Mouse (Mus musculus) E14TG2a.4 (cell line): ENCODE measurements around the gene Tsn.

ENCODE experiments used
- H3K27me3 ChIP-seq: 2 replicates; pipeline ENCODE4 v1.6.1; 2014; ENCODE audit warnings: low read length, control low read depth; ENCODE audit not compliant: insufficient read depth
- H3K36me3 ChIP-seq: 2 replicates; pipeline ENCODE4 v1.6.1; 2014; ENCODE audit warnings: low read length, control low read depth; ENCODE audit not compliant: insufficient read depth
- H3K4me1 ChIP-seq: replicated peaks from 2 replicates; pipeline ENCODE4 v1.6.1; 2014; ENCODE audit warnings: low read depth, low read length, control low read depth
- H3K4me3 ChIP-seq: replicated peaks from 2 replicates; pipeline ENCODE4 v1.5.1; 2014; ENCODE audit warnings: mild to moderate bottlenecking, low read length
- H3K9me3 ChIP-seq: 2 replicates; pipeline ENCODE4 v1.6.1; 2014; ENCODE audit warnings: low read length, control low read depth
- CTCF ChIP-seq: conservative IDR thresholded peaks from 2 replicates; pipeline ENCODE4 v1.5.1; 2014; ENCODE audit warnings: low read length
- NANOG ChIP-seq: IDR thresholded peaks from 2 replicates; pipeline ENCODE4 v1.6.1; 2014; ENCODE audit warnings: borderline replicate concordance, low read length, mixed read lengths
- POU5F1 ChIP-seq: IDR thresholded peaks from 2 replicates; pipeline ENCODE4 v1.6.1; 2014; ENCODE audit warnings: low read length, borderline replicate concordance

The Tsn gene

DNA sequence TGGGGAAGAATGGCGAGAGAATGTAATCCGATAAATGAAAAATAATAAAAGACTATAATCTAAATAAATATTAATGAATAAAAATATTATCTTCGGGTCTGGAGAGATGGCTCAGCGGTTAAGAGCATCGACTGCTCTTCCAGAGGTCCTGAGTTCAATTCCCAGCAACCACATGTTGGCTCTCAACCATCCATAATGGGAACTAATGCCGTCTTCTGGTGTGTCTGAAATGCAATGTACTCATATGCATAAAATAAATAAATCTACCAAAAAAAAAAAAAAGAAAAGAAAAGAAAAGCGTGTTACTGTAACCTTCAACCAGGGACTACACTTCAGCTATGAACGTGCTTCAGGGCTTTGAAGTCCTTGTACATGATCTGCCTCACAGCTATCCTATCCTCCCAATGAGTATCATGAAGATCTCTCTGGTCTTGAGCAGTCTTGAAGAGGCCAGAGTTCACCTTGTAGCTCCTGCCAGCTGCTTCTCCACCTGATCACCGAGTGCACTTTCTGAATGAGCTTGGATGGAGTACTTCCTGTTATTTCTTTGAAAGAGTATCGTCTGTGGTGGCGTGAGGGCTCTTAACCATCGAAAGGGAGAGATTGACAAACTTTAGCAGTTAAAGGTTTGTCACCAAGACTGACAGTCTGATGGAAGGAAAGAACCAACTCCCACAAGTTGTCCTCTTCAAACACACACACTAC, at the start of gene Tsn:
Gene Tsn (minus strand): TSS at position 118 of the 705 bp plus-strand sequence.
- H3K36me3 ChIP-seq, result peaks cover 17% of the 10 kb centered on the region
- no peak for TF ChIP-seq NANOG
- TF ChIP-seq CTCF, result no peak
- TF ChIP-seq POU5F1, result no peak
- no peaks in the 10 kb centered on the region for H3K9me3 ChIP-seq
- H3K4me1 ChIP-seq, result peaks cover 16% of the 10 kb centered on the region
- H3K4me3 ChIP-seq, result peak within 1 kb of the TSS; percentile 99
- 0 out of 2 replicates have a peak, but pooled peaks cover 4% of the 10 kb centered on the region for H3K27me3 ChIP-seq

DNA sequence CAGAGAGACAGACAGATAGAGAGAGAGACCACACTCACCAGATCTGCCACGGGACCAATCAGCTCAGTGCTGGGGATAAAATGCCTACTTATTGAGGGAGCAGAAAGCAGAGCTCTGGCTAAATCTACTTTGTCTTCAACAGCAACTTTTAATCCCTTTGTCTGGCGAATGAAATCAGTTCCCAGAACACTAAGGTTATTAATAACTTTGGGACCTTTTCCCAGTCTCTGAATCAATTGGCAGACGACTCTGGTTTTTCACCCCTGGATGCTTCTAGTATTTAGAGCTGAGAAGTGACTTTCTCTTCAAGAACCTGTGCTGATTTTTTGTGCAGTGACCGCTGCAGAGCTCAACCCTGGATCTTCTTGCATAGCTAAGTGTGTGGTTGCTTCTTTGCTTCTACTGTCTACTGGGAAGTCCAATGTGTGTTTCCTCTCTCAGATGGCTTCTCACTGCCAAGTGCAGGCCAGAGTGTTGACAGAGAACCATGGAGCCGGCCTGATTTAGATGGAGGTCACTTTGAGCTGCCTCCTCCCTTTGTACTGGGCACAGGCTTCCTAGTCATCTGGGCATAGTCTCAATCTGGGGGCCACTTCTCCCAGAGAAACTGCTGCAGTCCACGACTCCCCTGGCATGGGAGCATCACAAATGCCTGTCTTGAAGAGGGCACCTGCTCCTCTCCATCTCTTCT, 47.7 kb upstream of the Tsn start:
- Histone ChIP-seq H3K4me1 (peaks cover 10% of the 10 kb centered on the region), H3K4me3 (no peak overlapping the region), H3K27me3 (peaks cover 11% of the 10 kb centered on the region; the same call in 1 of the 2 replicates), H3K9me3 (no peaks in the 10 kb centered on the region), H3K36me3 (no peaks in the 10 kb centered on the region)
- TF ChIP-seq POU5F1, result no peak
- no peak for TF ChIP-seq NANOG
- TF ChIP-seq CTCF, result no peak

DNA sequence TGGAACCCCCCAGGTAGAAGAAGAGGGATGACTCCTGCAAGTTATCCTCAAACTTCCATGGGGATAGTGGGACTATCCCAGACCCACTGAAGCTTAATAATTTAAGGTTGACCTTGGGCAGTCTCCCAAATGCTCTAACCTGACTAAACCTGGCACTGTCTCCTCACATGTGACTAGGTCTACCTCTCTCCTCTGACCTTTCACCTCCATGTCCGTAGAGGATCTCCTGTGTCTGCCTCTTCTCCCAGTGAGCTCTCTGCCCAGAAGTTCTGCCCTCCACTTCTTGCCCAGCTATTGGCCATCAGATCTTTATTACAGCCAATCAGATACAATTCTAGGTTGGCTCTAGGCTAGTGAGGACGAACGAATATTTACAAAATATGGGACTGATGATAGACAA, 38.4 kb upstream of the Tsn start:
- peaks cover 8% of the 10 kb centered on the region for H3K9me3 ChIP-seq

DNA sequence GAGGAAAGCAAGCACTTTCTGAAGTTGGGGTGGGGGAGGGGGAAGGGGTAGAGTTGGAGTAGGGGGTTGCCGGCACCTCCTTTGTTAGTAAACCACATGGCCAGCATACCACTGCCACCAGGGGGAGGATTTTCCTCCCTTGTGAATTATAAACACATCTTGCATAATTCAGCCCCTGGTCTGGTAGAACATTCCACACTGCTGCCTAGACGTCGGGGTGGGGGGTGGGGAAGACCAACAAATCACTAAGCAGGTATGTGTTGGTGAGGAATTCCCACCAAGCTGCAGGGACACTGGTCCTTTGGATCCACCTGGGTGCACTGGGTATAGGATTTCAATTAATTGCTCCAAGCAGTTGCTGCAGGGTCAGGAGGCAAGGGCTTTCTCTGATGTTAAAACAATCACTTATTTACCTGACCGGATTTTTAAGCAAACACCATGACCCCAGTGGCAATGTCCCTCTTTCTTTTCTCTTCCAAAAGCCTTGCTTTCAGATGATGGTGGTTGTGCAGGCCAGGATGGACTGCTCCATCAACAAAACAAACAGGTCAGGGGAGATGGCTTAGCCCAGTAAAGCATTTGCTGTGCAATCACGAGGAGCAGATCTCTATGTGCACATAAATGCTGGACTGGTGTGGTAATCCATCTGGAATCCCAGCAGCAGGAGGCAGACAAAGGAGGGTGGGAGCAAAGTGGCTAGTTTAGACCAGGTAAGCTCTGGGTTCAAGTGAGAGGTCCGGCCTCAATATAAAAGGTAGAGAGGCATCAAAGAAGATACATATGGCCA, 32.3 kb upstream of the Tsn start:
- H3K9me3 ChIP-seq, result peaks cover 8% of the 10 kb centered on the region
- peaks cover 31% of the 10 kb centered on the region for H3K4me1 ChIP-seq
- no peaks in the 10 kb centered on the region for H3K27me3 ChIP-seq
- H3K36me3 ChIP-seq, result no peaks in the 10 kb centered on the region
- TF ChIP-seq NANOG (no peak), CTCF (no peak), POU5F1 (no peak)
- H3K4me3 ChIP-seq, result no peak overlapping the region

More for the DNA sequence above, 38.4 kb upstream of the Tsn start:
- H3K27me3 ChIP-seq, result no peaks in the 10 kb centered on the region
- no peak overlapping the region for H3K4me3 ChIP-seq
- TF ChIP-seq POU5F1, result no peak
- TF ChIP-seq CTCF, result no peak
- no peak for TF ChIP-seq NANOG
- H3K4me1 ChIP-seq, result no peaks in the 10 kb centered on the region
- no peaks in the 10 kb centered on the region for H3K36me3 ChIP-seq

DNA sequence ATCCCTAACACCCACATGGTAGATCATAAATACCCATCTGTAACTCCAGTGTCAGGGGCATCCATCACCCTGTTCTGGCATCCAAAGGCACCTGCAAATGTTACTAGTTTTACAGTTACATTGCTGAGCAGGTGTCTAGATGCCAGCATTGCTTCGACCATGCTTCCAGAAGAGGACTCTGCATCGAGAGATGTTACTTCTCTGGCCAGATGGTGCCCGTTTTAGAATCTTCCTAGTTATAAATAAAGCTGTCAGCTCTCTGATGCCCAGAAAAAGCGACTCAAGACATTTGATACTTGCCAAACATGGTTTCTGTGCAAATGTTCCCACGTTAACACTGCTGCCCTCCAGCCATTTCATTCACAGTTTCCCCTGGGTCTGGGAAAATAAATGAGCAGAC, 26.4 kb upstream of the Tsn start:
- TF ChIP-seq CTCF, result no peak
- no peak for TF ChIP-seq POU5F1
- TF ChIP-seq NANOG, result no peak

DNA sequence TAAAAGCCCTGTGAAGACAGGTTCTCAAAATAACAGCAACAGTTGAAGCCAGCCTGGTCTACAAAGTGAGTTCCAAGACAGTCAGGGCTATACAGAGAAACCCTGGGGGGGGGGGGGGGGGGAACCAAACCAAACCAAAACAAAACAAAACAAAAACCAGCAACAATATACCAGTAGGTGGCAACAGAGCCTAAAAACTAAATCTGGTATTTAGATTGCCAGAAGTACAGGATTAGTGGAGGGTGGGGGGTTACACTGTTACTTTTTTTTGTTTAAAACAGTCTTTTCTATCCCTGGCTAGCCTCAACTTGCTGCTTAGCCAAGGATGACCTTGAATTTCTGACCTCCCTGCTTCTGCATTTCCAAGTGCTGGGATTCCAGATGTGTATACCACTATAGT, 24.3 kb upstream of the Tsn start:
- no peak overlapping the region for H3K4me3 ChIP-seq
- peaks cover 39% of the 10 kb centered on the region for H3K4me1 ChIP-seq
- no peaks in the 10 kb centered on the region for H3K27me3 ChIP-seq
- no peaks in the 10 kb centered on the region for H3K9me3 ChIP-seq
- no peak for TF ChIP-seq CTCF
- peaks cover 48% of the 10 kb centered on the region for H3K36me3 ChIP-seq

More for the DNA sequence above, 26.4 kb upstream of the Tsn start:
- H3K36me3 ChIP-seq, result peaks cover 27% of the 10 kb centered on the region
- no peaks in the 10 kb centered on the region for H3K9me3 ChIP-seq
- no peak overlapping the region for H3K4me3 ChIP-seq
- no peaks in the 10 kb centered on the region for H3K27me3 ChIP-seq
- H3K4me1 ChIP-seq, result peaks cover 40% of the 10 kb centered on the region

DNA sequence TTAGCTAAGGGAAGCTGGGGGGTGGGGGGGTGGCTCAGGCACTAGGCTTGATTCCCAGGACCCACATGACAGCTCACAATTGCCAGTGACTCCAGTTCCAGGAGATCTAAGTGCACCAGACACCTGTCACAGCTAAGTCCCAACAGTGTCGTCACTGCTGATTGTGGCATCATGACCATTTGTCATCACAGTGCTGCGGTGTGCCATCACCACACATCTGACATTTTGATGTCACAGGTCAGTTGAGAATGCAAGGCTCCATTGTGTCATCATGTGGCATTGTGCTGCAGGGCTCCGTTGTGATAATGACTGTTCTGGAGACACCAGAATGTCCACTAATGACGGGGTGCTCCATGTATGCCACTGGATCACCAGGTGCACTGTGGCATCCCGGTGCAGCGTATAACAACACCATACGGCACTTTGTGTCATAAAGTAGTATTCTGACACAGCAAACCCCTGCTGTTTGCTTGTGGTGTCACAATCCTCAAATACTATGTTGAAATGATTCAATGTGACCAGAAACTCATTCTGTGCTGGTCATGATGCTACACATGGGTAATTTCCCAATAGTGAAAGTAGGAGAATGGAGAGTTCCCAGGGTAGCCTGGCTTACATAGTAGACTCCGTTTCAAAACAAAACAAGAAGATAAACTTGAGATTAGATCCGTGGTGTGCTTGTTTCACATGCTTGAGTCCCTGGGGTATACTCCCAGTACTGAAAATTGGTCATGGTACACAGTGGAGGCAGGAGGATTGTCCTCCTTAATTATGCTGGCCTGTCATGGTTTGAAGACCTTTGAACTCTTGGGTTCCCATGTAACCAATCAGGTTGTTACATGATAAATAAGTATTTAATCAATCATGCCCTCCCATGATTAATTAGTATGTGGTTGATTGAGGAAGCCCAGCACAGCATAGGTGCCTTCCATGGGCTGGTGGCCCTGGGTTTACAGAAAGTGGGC, 23.5 kb upstream of the Tsn start:
- peaks cover 39% of the 10 kb centered on the region for H3K4me1 ChIP-seq
- H3K27me3 ChIP-seq, result no peaks in the 10 kb centered on the region
- no peak overlapping the region for H3K4me3 ChIP-seq
- H3K9me3 ChIP-seq, result no peaks in the 10 kb centered on the region
- H3K36me3 ChIP-seq, result peaks cover 56% of the 10 kb centered on the region
- TF ChIP-seq CTCF, result no peak
- TF ChIP-seq POU5F1, result no peak
- no peak for TF ChIP-seq NANOG
